Mouse (Mus musculus): ENCODE data around the gene Nfatc2ip. TPM values are rescaled to one million over a fixed set of nuclear protein-coding genes. Genes with fewer than 3 reads are reported as not detected.

Gene Nfatc2ip
- polyA plus RNA-seq, 1 experiment from 2014 or later: 2.1 TPM

DNA sequence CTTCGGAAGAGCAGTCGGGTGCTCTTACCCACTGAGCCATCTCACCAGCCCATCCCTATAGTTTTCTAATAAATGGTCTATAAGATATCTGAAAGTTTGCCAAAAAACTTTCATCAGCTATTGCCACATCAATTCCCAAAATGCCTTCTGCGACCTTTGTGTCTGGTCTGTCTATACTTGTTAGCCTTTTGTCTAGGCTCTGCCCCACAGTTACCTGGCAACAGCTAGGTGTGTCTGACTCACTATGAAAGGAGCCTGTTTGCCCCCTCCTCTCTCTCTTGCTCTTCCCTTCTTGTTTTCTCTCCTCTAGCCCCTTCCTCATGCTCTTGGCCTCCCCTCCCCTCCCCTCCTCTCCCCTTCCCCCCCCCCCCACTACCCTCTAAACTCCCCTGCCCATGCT lies 51.0 kb downstream of the Nfatc2ip start:
- H3K9ac ChIP-seq (ENCODE audit: low read depth, low read length): no peak overlapping the region
- H3K9me3 ChIP-seq (replicated peaks; ENCODE audit: control insufficient read depth, low read length, poor library complexity, severe bottlenecking): no peaks in the 10 kb centered on the region
- no peaks in the 10 kb centered on the region for H3K4me1 ChIP-seq (ENCODE audit: control insufficient read depth, insufficient read depth, low read length)
- no peaks in the 10 kb centered on the region for H3K36me3 ChIP-seq (ENCODE audit: control insufficient read depth, insufficient read depth, low read length)
- no peak overlapping the region for H3K27ac ChIP-seq (ENCODE audit: low read length)
- whole genome bisulfite sequencing: 69% methylated on average over 3 of the region's 3 CpGs
- ATAC-seq: no peak
- H3K4me3 ChIP-seq (ENCODE audit: low read depth, low read length): no peak overlapping the region
- H3K27me3 ChIP-seq (ENCODE audit: control insufficient read depth, insufficient read depth, low read depth, low read length): no peaks in the 10 kb centered on the region
- no peak overlapping the region for H3K4me2 ChIP-seq (ENCODE audit: low read length)

DNA sequence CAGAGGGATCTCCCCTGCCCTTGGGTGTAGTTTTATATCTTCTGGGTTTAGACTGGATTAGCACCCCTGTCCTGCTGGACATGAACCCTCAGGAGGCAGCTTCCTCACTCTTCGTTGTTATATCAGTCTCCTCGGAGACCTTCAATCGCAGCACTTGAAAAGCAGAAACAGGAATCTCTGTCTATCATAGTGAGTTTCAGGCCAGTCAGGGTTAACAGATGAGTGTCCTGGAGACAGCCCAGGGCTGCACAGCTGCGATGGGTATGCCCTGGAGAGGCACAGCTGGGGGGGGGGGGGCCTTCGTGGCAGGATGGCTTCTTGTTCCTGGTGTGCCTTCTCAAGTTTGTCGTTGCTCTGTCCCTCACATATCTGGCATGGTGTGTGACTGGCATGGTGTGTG lies 55.6 kb downstream of the Nfatc2ip start:
- WGBS: 57% methylated on average over 6 of the region's 6 CpGs
- no peak overlapping the region for H3K27ac ChIP-seq (ENCODE audit: low read length)
- no peak for ATAC-seq
- no peaks in the 10 kb centered on the region for H3K36me3 ChIP-seq (ENCODE audit: control insufficient read depth, insufficient read depth, low read length)
- H3K27me3 ChIP-seq (ENCODE audit: control insufficient read depth, insufficient read depth, low read depth, low read length): no peaks in the 10 kb centered on the region
- no peaks in the 10 kb centered on the region for H3K4me1 ChIP-seq (ENCODE audit: control insufficient read depth, insufficient read depth, low read length)
- no peak overlapping the region for H3K9ac ChIP-seq (ENCODE audit: low read depth, low read length)
- no peaks in the 10 kb centered on the region for H3K9me3 ChIP-seq (replicated peaks; ENCODE audit: control insufficient read depth, low read length, poor library complexity, severe bottlenecking)
- H3K4me2 ChIP-seq (ENCODE audit: low read length): no peak overlapping the region
- H3K4me3 ChIP-seq (ENCODE audit: low read depth, low read length): no peak overlapping the region

- Histone ChIP-seq H3K4me2 (ENCODE audit: low read length) (no peak overlapping the region), H3K4me1 (ENCODE audit: control insufficient read depth, insufficient read depth, low read length) (no peaks in the 10 kb centered on the region), H3K36me3 (ENCODE audit: control insufficient read depth, insufficient read depth, low read length) (no peaks in the 10 kb centered on the region), H3K4me3 (ENCODE audit: low read depth, low read length) (no peak overlapping the region), H3K9ac (ENCODE audit: low read depth, low read length) (no peak overlapping the region), H3K9me3 (replicated peaks; ENCODE audit: control insufficient read depth, low read length, poor library complexity, severe bottlenecking) (no peaks in the 10 kb centered on the region), H3K27me3 (ENCODE audit: control insufficient read depth, insufficient read depth, low read depth, low read length) (no peaks in the 10 kb centered on the region), H3K27ac (ENCODE audit: low read length) (no peak overlapping the region)
- ATAC-seq: no peak
- WGBS: 76% methylated on average over 6 of the region's 6 CpGs
Observed at GRCm38 (mm10) chr7:126340206-126340618, 56.3 kb downstream of the Nfatc2ip start.

DNA sequence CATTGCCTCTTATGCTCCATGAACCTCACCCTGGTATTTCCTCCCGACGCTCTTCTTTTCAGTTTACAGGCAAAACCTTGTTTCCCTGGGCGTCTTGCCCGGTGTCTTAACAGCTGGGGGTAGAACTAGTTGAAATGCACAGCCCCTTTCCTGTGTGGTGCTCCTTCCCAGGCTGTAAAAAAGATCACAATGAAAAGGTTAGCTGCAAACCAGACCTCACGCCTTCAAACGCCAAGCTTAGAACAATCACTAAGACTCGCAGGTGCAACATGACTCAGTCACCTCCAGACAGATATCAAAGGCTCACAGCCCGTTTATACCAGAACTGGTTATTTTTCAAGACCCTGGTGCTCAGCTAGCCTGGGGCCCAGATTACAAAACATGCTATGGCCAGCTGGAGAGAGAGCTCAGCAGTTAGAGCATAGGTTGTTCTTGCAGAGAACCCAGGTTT lies 57.0 kb downstream of the Nfatc2ip start:
- Histone ChIP-seq H3K9me3 (replicated peaks; ENCODE audit: control insufficient read depth, low read length, poor library complexity, severe bottlenecking) (no peaks in the 10 kb centered on the region), H3K27ac (ENCODE audit: low read length) (no peak overlapping the region), H3K27me3 (ENCODE audit: control insufficient read depth, insufficient read depth, low read depth, low read length) (no peaks in the 10 kb centered on the region), H3K36me3 (ENCODE audit: control insufficient read depth, insufficient read depth, low read length) (no peaks in the 10 kb centered on the region), H3K4me3 (ENCODE audit: low read depth, low read length) (no peak overlapping the region), H3K9ac (ENCODE audit: low read depth, low read length) (no peak overlapping the region), H3K4me1 (ENCODE audit: control insufficient read depth, insufficient read depth, low read length) (no peaks in the 10 kb centered on the region), H3K4me2 (ENCODE audit: low read length) (no peak overlapping the region)
- ATAC-seq: no peak
- 82% methylated on average over 8 of the region's 8 CpGs for WGBS

DNA sequence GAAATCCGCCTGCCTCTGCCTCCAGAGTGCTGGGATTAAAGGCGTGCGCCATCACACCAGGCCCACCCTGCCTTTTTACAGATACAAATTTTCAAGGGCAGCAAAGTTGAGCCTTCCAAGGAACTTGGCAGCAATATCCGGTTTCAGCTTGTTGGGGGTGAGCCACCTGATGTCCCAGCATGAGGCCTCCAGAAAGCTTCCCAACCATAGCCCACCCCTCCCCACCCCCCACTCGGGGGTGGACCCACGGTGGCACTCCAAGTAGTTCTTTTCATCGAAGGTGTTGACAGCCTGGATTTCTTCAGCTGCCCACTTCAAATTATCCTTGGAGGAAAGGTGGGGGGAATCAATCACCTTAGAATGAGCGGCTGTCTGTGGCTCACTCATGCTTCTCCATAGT lies 57.6 kb downstream of the Nfatc2ip start:
- no peak overlapping the region for H3K4me2 ChIP-seq (ENCODE audit: low read length)
- H3K4me1 ChIP-seq (ENCODE audit: control insufficient read depth, insufficient read depth, low read length): no peaks in the 10 kb centered on the region
- WGBS: 82% methylated on average over 8 of the region's 8 CpGs
- no peaks in the 10 kb centered on the region for H3K9me3 ChIP-seq (replicated peaks; ENCODE audit: control insufficient read depth, low read length, poor library complexity, severe bottlenecking)
- no peak for ATAC-seq
- H3K4me3 ChIP-seq (ENCODE audit: low read depth, low read length): no peak overlapping the region
- H3K36me3 ChIP-seq (ENCODE audit: control insufficient read depth, insufficient read depth, low read length): no peaks in the 10 kb centered on the region
- no peak overlapping the region for H3K27ac ChIP-seq (ENCODE audit: low read length)
- no peak overlapping the region for H3K9ac ChIP-seq (ENCODE audit: low read depth, low read length)
- H3K27me3 ChIP-seq (ENCODE audit: control insufficient read depth, insufficient read depth, low read depth, low read length): no peaks in the 10 kb centered on the region

DNA sequence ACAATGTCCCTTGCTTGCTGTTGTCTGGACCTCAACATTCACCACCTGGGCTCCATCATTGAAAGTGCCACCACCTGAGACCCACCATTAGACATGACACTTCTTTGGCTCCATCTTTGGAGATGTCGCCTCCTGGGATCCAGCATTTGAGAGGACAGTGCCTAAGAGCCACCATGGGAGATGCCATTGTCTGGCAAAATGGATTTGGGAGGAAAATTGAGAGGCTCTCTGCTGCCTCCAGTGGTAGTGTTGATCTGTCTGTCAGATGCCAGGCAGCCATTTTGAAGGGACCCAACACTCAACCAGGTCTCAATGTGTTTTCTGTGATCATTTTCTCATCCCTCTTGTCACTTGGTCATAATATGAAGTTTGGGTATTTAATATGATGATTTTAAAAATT lies 61.0 kb downstream of the Nfatc2ip start:
- Histone ChIP-seq H3K4me1 (ENCODE audit: control insufficient read depth, insufficient read depth, low read length) (no peaks in the 10 kb centered on the region), H3K4me3 (ENCODE audit: low read depth, low read length) (no peak overlapping the region), H3K27me3 (ENCODE audit: control insufficient read depth, insufficient read depth, low read depth, low read length) (no peaks in the 10 kb centered on the region), H3K9ac (ENCODE audit: low read depth, low read length) (no peak overlapping the region), H3K36me3 (ENCODE audit: control insufficient read depth, insufficient read depth, low read length) (no peaks in the 10 kb centered on the region), H3K9me3 (replicated peaks; ENCODE audit: control insufficient read depth, low read length, poor library complexity, severe bottlenecking) (no peaks in the 10 kb centered on the region), H3K27ac (ENCODE audit: low read length) (no peak overlapping the region), H3K4me2 (ENCODE audit: low read length) (no peak overlapping the region)
- ATAC-seq: no peak
- 97% methylated on average over 1 of the region's 1 CpGs for WGBS

Small RNA genes within 50 kb of the gene (microRNA-seq; reads per million reads assigned to microRNA genes)
- gene Mir7058: not detected

Other genes starting within 250 kb of the Nfatc2ip start
- 49.7 and 51.0 TPM in 2 replicates for gene Xpo6, start 196.2 kb downstream of the Nfatc2ip start, polyA plus RNA-seq (2015; fragmentation: Nextera tagmentation; extraction: Ambion mirVana)
- 233 and 251 TPM in 2 replicates for gene Sbk1, start 124.1 kb downstream of the Nfatc2ip start, polyA plus RNA-seq (2015; fragmentation: Nextera tagmentation; extraction: Ambion mirVana)
- 0.87 and 1.3 TPM in 2 replicates for gene Lat, start 27.2 kb downstream of the Nfatc2ip start, polyA plus RNA-seq (2015; fragmentation: Nextera tagmentation; extraction: Ambion mirVana)
- 87.1 and 92.6 TPM in 2 replicates for gene Spns1, start 19.3 kb downstream of the Nfatc2ip start, polyA plus RNA-seq (2015; fragmentation: Nextera tagmentation; extraction: Ambion mirVana)
- not detected in 2 replicates for gene Cd19, start 18.2 kb upstream of the Nfatc2ip start, polyA plus RNA-seq (2015; fragmentation: Nextera tagmentation; extraction: Ambion mirVana)
- 22.9 and 23.8 TPM in 2 replicates for gene Rabep2, start 32.0 kb upstream of the Nfatc2ip start, polyA plus RNA-seq (2015; fragmentation: Nextera tagmentation; extraction: Ambion mirVana)
- 0.39 and 0.71 TPM in 2 replicates for gene Atp2a1, start 66.4 kb upstream of the Nfatc2ip start, polyA plus RNA-seq (2015; fragmentation: Nextera tagmentation; extraction: Ambion mirVana)
- gene Sh2b1, start 78.7 kb upstream of the Nfatc2ip start, polyA plus RNA-seq (2015; fragmentation: Nextera tagmentation; extraction: Ambion mirVana): 76.8 and 79.6 TPM in 2 replicates
- gene Tufm, start 90.6 kb upstream of the Nfatc2ip start, polyA plus RNA-seq (2015; fragmentation: Nextera tagmentation; extraction: Ambion mirVana): 121 and 127 TPM in 2 replicates
- gene Atxn2l, start 106.7 kb upstream of the Nfatc2ip start, polyA plus RNA-seq (2015; fragmentation: Nextera tagmentation; extraction: Ambion mirVana): 66.9 and 68.8 TPM in 2 replicates
- 177 and 184 TPM in 2 replicates for gene Eif3c, start 169.7 kb upstream of the Nfatc2ip start, polyA plus RNA-seq (2015; fragmentation: Nextera tagmentation; extraction: Ambion mirVana)
- 0.31 TPM in 2 replicates for gene Apobr, start 188.2 kb upstream of the Nfatc2ip start, polyA plus RNA-seq (2015; fragmentation: Nextera tagmentation; extraction: Ambion mirVana)
- gene Cln3, start 189.1 kb upstream of the Nfatc2ip start, polyA plus RNA-seq (2015; fragmentation: Nextera tagmentation; extraction: Ambion mirVana): 36.4 and 37.7 TPM in 2 replicates
- gene Il27, start 198.2 kb upstream of the Nfatc2ip start, polyA plus RNA-seq (2015; fragmentation: Nextera tagmentation; extraction: Ambion mirVana): not detected in 2 replicates
- gene Nupr1, start 234.1 kb upstream of the Nfatc2ip start, polyA plus RNA-seq (2015; fragmentation: Nextera tagmentation; extraction: Ambion mirVana): 6.1 and 9.5 TPM in 2 replicates

All from midbrain, embryonic 16.5 days (tissue).